Mouse (Mus musculus) c-Kit-positive CD71-negative TER-119-negative erythroid progenitor cells, embryonic 14.5 days (primary cell): Measurements from ENCODE around the gene Brk1.

Experiments
- DNase-seq: peaks from one replicate; pipeline ENCODE4 v3.0.0-alpha.2; 2013; ENCODE audit warnings: low read depth

The Brk1 gene

DNA sequence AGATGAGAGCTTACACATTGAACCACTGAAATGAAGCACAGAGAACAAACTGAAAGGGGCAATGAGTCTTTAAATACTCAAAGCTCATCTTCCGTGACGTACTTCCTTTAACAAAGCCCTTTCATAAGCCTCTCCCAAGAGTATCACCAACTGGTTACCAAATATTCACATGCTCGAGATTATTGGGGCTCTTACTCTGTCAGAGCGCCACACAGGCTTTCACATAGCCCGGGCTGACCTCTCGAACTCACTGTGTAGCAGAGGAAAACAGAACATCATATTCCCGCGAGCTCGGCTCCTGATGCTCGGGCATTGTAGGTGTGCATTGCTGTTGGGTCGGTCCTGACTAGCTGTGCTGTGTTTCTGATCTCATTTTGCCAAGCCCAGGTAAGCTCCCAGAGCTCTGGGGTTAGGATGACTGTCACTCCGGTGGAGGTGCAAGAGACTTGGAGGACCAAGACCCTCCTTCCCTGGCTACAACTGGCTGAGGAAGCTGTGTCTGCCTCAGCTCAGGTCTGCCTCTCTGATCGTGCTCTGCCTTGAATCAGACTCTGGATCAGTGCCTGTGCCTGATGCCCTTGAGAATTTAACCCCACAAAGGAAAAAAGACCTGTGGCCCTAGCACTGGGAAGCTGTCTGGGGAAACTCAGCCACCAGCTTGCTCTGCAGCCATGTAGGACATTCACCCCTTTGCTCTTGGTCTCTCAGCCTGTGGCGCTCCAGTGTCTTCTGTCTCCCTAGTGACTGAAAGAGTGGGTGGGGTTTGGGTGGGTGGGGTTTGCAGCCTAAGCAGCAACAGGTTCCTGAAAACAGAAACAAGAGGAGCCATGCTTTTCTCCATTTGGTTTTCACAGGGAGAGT, 56.1 kb downstream of the Brk1 start:
- no peak for DNase-seq

DNA sequence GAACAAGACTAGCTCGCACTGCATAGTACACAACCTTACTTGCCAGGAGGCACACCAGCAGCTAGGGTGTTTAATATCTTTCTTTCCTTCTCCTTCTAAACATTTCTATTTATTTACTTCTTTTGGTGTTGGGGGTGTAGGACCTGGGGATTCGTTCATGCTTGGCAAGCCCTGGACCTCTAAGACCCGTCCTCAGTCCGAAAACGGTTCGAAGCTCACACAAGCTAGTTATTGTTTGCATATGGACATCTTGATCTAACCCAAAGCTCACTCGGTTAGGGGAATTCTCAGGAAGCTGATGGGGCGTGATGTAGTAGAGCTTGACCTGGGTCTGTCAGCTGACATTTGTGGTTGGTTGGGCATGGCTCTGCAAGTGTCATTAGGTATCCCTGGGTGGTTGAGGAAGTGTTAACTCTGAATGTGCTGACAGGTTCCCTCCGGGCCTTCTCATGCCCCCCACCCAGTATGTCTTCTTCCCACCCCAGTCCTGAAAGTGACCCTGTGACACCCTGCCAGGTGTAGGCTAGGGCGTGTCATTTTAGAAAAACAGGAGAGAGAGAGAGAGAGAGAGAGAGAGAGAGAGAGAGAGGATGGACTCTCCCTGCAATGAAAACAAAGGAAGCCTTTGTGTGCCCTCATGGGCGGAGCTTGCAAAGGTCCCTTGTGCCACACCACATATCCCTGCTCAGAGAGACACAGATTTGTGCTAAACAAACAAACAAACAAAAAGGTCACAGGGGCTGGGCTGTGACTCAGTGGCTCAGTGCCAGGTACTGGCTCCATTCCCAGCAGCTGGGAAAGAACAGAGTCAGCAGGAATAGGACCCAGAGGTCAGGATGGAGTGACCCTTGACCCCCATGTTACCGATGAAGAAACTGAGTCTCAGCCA, 57.0 kb downstream of the Brk1 start:
- DNase-seq: no peak

DNA sequence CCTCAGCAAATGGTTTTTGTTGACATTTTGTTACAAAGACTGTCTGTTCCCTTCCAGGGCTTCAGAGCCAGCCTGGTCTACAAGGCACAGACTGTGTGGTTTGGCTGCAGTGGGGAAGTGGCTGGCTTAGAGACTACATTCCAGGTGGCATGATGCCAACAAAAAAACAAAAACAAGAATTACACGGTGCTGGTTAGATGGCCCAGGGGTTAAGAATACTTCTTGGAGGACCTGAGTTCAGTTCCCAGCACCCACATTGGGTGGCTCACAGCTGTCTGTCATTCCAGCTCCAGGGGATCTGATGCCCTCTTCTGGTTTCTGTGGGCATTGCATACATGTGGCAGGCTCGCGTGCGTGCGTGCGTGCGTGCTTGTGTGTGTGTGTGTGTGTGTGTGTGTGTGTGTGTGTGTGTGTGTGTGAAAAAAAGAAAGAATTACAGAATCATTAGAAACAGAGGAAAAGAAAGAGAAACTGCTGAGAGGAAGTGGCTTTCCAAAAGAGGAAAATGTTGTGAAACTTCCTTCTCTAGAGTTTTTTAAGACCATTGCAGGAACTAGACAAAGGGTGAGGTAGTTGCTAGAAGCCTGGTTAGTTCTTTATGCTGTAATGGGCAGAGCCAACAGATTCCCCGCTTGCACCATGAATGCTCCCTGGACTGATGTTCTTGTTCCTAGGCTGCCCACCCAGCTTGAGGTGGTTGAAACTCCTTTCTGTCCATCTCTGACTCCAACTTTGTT, 58.6 kb downstream of the Brk1 start:
- no peak for DNase-seq

DNA sequence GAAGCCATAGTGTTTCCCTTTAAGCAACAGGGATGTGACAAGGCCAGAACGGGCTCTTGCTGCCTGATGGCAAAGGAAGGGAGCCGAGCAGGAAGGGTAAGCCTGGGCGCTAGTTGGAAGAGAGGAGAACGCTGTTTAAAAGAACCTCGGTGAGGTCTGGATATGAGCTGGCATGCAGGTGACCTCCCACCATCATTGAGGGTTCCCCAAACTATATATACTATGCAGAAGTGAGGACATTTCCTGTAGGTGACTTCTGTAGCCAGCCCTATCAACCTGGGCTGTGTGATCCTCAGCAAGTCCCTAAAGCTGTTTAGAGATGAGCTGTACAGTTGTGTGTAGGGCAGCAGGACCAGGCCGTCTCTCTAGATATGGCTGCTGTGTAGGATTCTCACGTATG, 59.7 kb downstream of the Brk1 start:
- no peak for DNase-seq
